Mouse (Mus musculus) granulocyte monocyte progenitor cell, adult 5-6 weeks (primary cell): ENCODE measurements around the gene Arl14. TPM values are rescaled to one million over a fixed set of nuclear protein-coding genes. Genes with fewer than 3 reads are reported as not detected.
A peak's percentile ranks its signal among the peaks of the same experiment; 100 is the strongest.

ENCODE experiments used
- ATAC-seq: replicated peaks from 2 replicates; pipeline ENCODE4 v1.8.0; 2016; ENCODE audit warnings: mild to moderate bottlenecking, moderate TSS enrichment, inconsistent platforms; ENCODE audit not compliant: poor library complexity, severe bottlenecking
- total RNA-seq, 2 experiments: library from RNA; stranded (forward) in 1 of 2; stranded (reverse) in 1 of 2; fragments of 200-712, 200-1000 nt in 1 of 2; fragments of >200 nt in 1 of 2; fragmentation: Nextera tagmentation in 1 of 2; gene quantifications; 2 replicates each; pipeline ENCODE4 v1.2.3; 2014 to 2017

The Arl14 gene
- total RNA-seq (2014; fragmentation: Nextera tagmentation), result not detected in 2 replicates
- not detected in 2 replicates for total RNA-seq (2017)

- no peak for ATAC-seq
Observed at GRCm38 (mm10) chr3:69221806-69222501, at the start of gene Arl14. Gene Arl14 (plus strand): TSS chr3:69222419.

- no peak for ATAC-seq
Observed at GRCm38 (mm10) chr3:69175229-69175628, 47.0 kb upstream of the Arl14 start.

GRCm38 (mm10) chr3:69177168-69177797, 44.9 kb upstream of the Arl14 start:
- ATAC-seq, result no peak

GRCm38 (mm10) chr3:69177914-69178313, 44.3 kb upstream of the Arl14 start:
- no peak for ATAC-seq

- ATAC-seq, result no peak
Observed at GRCm38 (mm10) chr3:69178365-69179004, 43.7 kb upstream of the Arl14 start.

- ATAC-seq, result no peak
Observed at GRCm38 (mm10) chr3:69181531-69181930, 40.7 kb upstream of the Arl14 start.

- no peak for ATAC-seq
Observed at GRCm38 (mm10) chr3:69182225-69182624, 40.0 kb upstream of the Arl14 start.

- ATAC-seq, result no peak; the same call in 1 of the 2 replicates
Observed at GRCm38 (mm10) chr3:69185244-69185643, 37.0 kb upstream of the Arl14 start.

- no peak for ATAC-seq
Observed at GRCm38 (mm10) chr3:69186031-69186430, 36.2 kb upstream of the Arl14 start.

- no peak for ATAC-seq
Observed at GRCm38 (mm10) chr3:69186643-69187042, 35.6 kb upstream of the Arl14 start.

GRCm38 (mm10) chr3:69192995-69193394, 29.2 kb upstream of the Arl14 start:
- ATAC-seq, result no peak

- peak; percentile 25; the same call in 1 of the 2 replicates for ATAC-seq
Observed at GRCm38 (mm10) chr3:69194496-69194895, 27.7 kb upstream of the Arl14 start.

GRCm38 (mm10) chr3:69195251-69195650, 27.0 kb upstream of the Arl14 start:
- no peak for ATAC-seq

GRCm38 (mm10) chr3:69198098-69198497, 24.1 kb upstream of the Arl14 start:
- ATAC-seq, result no peak

- no peak for ATAC-seq
Observed at GRCm38 (mm10) chr3:69200251-69200650, 22.0 kb upstream of the Arl14 start.

GRCm38 (mm10) chr3:69201206-69201605, 21.0 kb upstream of the Arl14 start:
- no peak for ATAC-seq

GRCm38 (mm10) chr3:69202876-69203275, 19.3 kb upstream of the Arl14 start:
- ATAC-seq, result 0 out of 2 replicates have a peak, but pooled peaks have one; percentile 21

GRCm38 (mm10) chr3:69205266-69206054, 16.8 kb upstream of the Arl14 start:
- peak; percentile 57 for ATAC-seq

- ATAC-seq, result no peak
Observed at GRCm38 (mm10) chr3:69206193-69206893, 15.9 kb upstream of the Arl14 start.
